Mouse (Mus musculus) liver, embryonic 13.5 days (tissue): ENCODE measurements around the gene Usp30. TPM values are rescaled to one million over a fixed set of nuclear protein-coding genes. Genes with fewer than 3 reads are reported as not detected.

Experiments
- ATAC-seq: fragments of 200-750 bp; cut with Nextera tagmentation; 2 replicates; pipeline ENCODE4 v1.8.0; 2017; ENCODE audit warnings: low read depth, mild to moderate bottlenecking, moderate number of reproducible peaks, moderate library complexity
- DNase-seq: peaks from one replicate; pipeline ENCODE4 v3.0.0; 2022
- H3K27ac ChIP-seq: fragments of 300-500 bp; sonication (generic); 2 replicates; pipeline ENCODE4 v1.5.1; 2015; ENCODE audit warnings: moderate library complexity, mild to moderate bottlenecking, inconsistent platforms
- H3K27me3 ChIP-seq: fragments of 300-500 bp; sonication (generic); 2 replicates; pipeline ENCODE4 v1.6.1; 2015; ENCODE audit warnings: mild to moderate bottlenecking, inconsistent platforms
- H3K36me3 ChIP-seq: fragments of 300-500 bp; sonication (generic); 2 replicates; pipeline ENCODE4 v1.6.1; 2015; ENCODE audit warnings: mild to moderate bottlenecking, inconsistent platforms
- H3K4me1 ChIP-seq: fragments of 300-500 bp; sonication (generic); replicated peaks from 2 replicates; pipeline ENCODE4 v1.6.1; 2015; ENCODE audit warnings: inconsistent platforms
- H3K4me2 ChIP-seq: fragments of 300-500 bp; sonication (generic); 2 replicates; pipeline ENCODE4 v1.6.1; 2015; ENCODE audit warnings: inconsistent platforms, mild to moderate bottlenecking, moderate library complexity
- H3K4me3 ChIP-seq: fragments of 300-500 bp; sonication (generic); replicated peaks from 2 replicates; pipeline ENCODE4 v1.5.1; 2015; ENCODE audit warnings: mild to moderate bottlenecking, inconsistent platforms
- H3K9ac ChIP-seq: fragments of 300-500 bp; sonication (generic); 2 replicates; pipeline ENCODE4 v1.6.1; 2015; ENCODE audit warnings: mild to moderate bottlenecking, inconsistent platforms
- H3K9me3 ChIP-seq: fragments of 300-500 bp; sonication (generic); replicated peaks from 2 replicates; pipeline ENCODE4 v1.6.1; 2016; ENCODE audit warnings: inconsistent platforms
- WGBS: fragments of 180-500 bp; shearing (Covaris S2); methylation state at CpG from one replicate; pipeline ENCODE4 v1.1.7; 2015; ENCODE audit not compliant: insufficient replicate concordance; 5-methylcytosine and 5-hydroxymethylcytosine counted together
- polyA plus RNA-seq: library from polyadenylated mRNA; unstranded; fragments of >200 nt; fragmentation: Nextera tagmentation; extraction: Ambion mirVana; gene quantifications from 2 replicates; pipeline ENCODE4 v1.2.1, GENCODE M21; 2015

The Usp30 gene
- polyA plus RNA-seq, 1 experiment from 2014 or later = 2.7 TPM

- 78% methylated on average over 21 of the region's 21 CpGs for WGBS
These were observed 73.3 kb downstream of the Usp30 start for GRCm38 (mm10) chr5:114138277-114139164.

GRCm38 (mm10) chr5:114139175-114139574 lies 73.9 kb downstream of the Usp30 start:
- Histone ChIP-seq H3K4me2 (no peak overlapping the region), H3K9me3 (no peaks in the 10 kb centered on the region), H3K36me3 (peaks cover 41% of the 10 kb centered on the region), H3K27me3 (no peaks in the 10 kb centered on the region), H3K27ac (no peak overlapping the region), H3K4me3 (no peak overlapping the region), H3K9ac (no peak overlapping the region), H3K4me1 (peaks cover 17% of the 10 kb centered on the region)
- no peak for DNase-seq
- 66% methylated on average over 9 of the region's 9 CpGs for WGBS
- peak; percentile 58 for ATAC-seq

More at GRCm38 (mm10) chr5:114138277-114139164, 73.3 kb downstream of the Usp30 start:
- H3K9me3 ChIP-seq = no peaks in the 10 kb centered on the region
- H3K4me1 ChIP-seq = peaks cover 23% of the 10 kb centered on the region
- DNase-seq (no peak), ATAC-seq (no peak)
- no peak overlapping the region for H3K4me3 ChIP-seq
- H3K27me3 ChIP-seq = no peaks in the 10 kb centered on the region
- no peak overlapping the region for H3K4me2 ChIP-seq
- no peak overlapping the region for H3K27ac ChIP-seq
- H3K36me3 ChIP-seq = peaks cover 41% of the 10 kb centered on the region
- H3K9ac ChIP-seq = no peak overlapping the region

GRCm38 (mm10) chr5:114146028-114146888 lies 81.0 kb downstream of the Usp30 start, which contains the start of gene Acacb:
Gene Acacb, plus strand, starts transcription at chr5:114146535.
- Histone ChIP-seq H3K36me3 (no peaks in the 10 kb centered on the region), H3K4me1 (peaks cover 6% of the 10 kb centered on the region; the same call in 1 of the 2 replicates), H3K27ac (no peak within 1 kb of the TSS), H3K27me3 (no peaks in the 10 kb centered on the region), H3K4me3 (no peak within 1 kb of the TSS), H3K9me3 (no peaks in the 10 kb centered on the region), H3K4me2 (no peak within 1 kb of the TSS), H3K9ac (no peak within 1 kb of the TSS)
- no peak for ATAC-seq
- 42% methylated on average over 19 of the region's 19 CpGs for WGBS
- DNase-seq = no peak

GRCm38 (mm10) chr5:114147043-114147972 lies 82.0 kb downstream of the Usp30 start:
- no peak overlapping the region for H3K4me3 ChIP-seq
- H3K36me3 ChIP-seq = no peaks in the 10 kb centered on the region
- peaks cover 12% of the 10 kb centered on the region for H3K4me1 ChIP-seq
- H3K4me2 ChIP-seq = no peak overlapping the region
- no peaks in the 10 kb centered on the region for H3K9me3 ChIP-seq
- WGBS = 70% methylated on average over 14 of the region's 14 CpGs
- DNase-seq (no peak), ATAC-seq (no peak)
- H3K9ac ChIP-seq = no peak overlapping the region
- H3K27me3 ChIP-seq = no peaks in the 10 kb centered on the region
- H3K27ac ChIP-seq = no peak overlapping the region

GRCm38 (mm10) chr5:114152359-114153092 lies 87.3 kb downstream of the Usp30 start:
- no peak overlapping the region for H3K9ac ChIP-seq
- H3K9me3 ChIP-seq = no peaks in the 10 kb centered on the region
- H3K27ac ChIP-seq = no peak overlapping the region
- DNase-seq (no peak), ATAC-seq (no peak)
- no peak overlapping the region for H3K4me3 ChIP-seq
- peaks cover 10% of the 10 kb centered on the region for H3K4me1 ChIP-seq
- WGBS = 68% methylated on average over 12 of the region's 12 CpGs
- H3K4me2 ChIP-seq = no peak overlapping the region
- no peaks in the 10 kb centered on the region for H3K27me3 ChIP-seq
- no peaks in the 10 kb centered on the region for H3K36me3 ChIP-seq

GRCm38 (mm10) chr5:114153490-114153889 lies 88.2 kb downstream of the Usp30 start:
- WGBS = 9% methylated on average over 12 of the region's 12 CpGs
- H3K9me3 ChIP-seq = no peaks in the 10 kb centered on the region
- no peaks in the 10 kb centered on the region for H3K36me3 ChIP-seq
- H3K4me3 ChIP-seq = peak overlapping the region; percentile 27; the same call in 1 of the 2 replicates
- H3K9ac ChIP-seq = no peak overlapping the region
- H3K4me1 ChIP-seq = peaks cover 10% of the 10 kb centered on the region
- no peak for ATAC-seq
- peak; percentile 10 for DNase-seq
- peak overlapping the region; percentile 39; the same call in 1 of the 2 replicates for H3K4me2 ChIP-seq
- H3K27me3 ChIP-seq = no peaks in the 10 kb centered on the region
- no peak overlapping the region for H3K27ac ChIP-seq

GRCm38 (mm10) chr5:114154765-114155164 lies 89.5 kb downstream of the Usp30 start:
- Histone ChIP-seq H3K4me3 (no peak overlapping the region), H3K4me2 (no peak overlapping the region), H3K9ac (no peak overlapping the region), H3K4me1 (peaks cover 10% of the 10 kb centered on the region), H3K27me3 (no peaks in the 10 kb centered on the region), H3K9me3 (no peaks in the 10 kb centered on the region), H3K27ac (no peak overlapping the region), H3K36me3 (no peaks in the 10 kb centered on the region)
- DNase-seq (no peak), ATAC-seq (no peak)
- 60% methylated on average over 5 of the region's 5 CpGs for WGBS

- ATAC-seq (no peak), DNase-seq (no peak)
- Histone ChIP-seq H3K4me1 (peaks cover 10% of the 10 kb centered on the region), H3K9me3 (no peaks in the 10 kb centered on the region), H3K4me3 (no peak overlapping the region), H3K27ac (no peak overlapping the region), H3K9ac (no peak overlapping the region), H3K27me3 (no peaks in the 10 kb centered on the region), H3K4me2 (no peak overlapping the region), H3K36me3 (no peaks in the 10 kb centered on the region)
- WGBS = 50% methylated on average over 9 of the region's 9 CpGs
These were observed 90.1 kb downstream of the Usp30 start for GRCm38 (mm10) chr5:114155168-114155933.

GRCm38 (mm10) chr5:114157236-114157635 lies 92.0 kb downstream of the Usp30 start:
- H3K4me3 ChIP-seq = no peak overlapping the region
- H3K9ac ChIP-seq = no peak overlapping the region
- ATAC-seq = no peak
- no peaks in the 10 kb centered on the region for H3K27me3 ChIP-seq
- no peaks in the 10 kb centered on the region for H3K36me3 ChIP-seq
- H3K4me2 ChIP-seq = no peak overlapping the region
- WGBS = 48% methylated on average over 7 of the region's 7 CpGs
- H3K9me3 ChIP-seq = no peaks in the 10 kb centered on the region
- DNase-seq = no peak
- H3K27ac ChIP-seq = no peak overlapping the region
- H3K4me1 ChIP-seq = peaks cover 4% of the 10 kb centered on the region
